Mouse (Mus musculus) liver, embryonic 14.5 days (tissue): Measurements from ENCODE around the gene Lrrc4c.

Experiments used
- CTCF ChIP-seq: IDR thresholded peaks from 2 replicates; pipeline ENCODE4 v1.5.1; 2016; ENCODE audit warnings: antibody characterized with exemption, low read depth, control low read depth
- EP300 ChIP-seq: IDR thresholded peaks from 2 replicates; pipeline ENCODE4 v1.6.1; 2016; ENCODE audit warnings: antibody characterized with exemption, low read depth

- TF ChIP-seq CTCF (no peak), EP300 (no peak)
These were observed 1226.0 kb downstream of the Lrrc4c start for GRCm38 (mm10) chr2:97543691-97544672.
